Mouse (Mus musculus) E14TG2a.4 (cell line): ENCODE results near the gene Zfhx3.
A peak's percentile ranks its signal among the peaks of the same experiment; 100 is the strongest.

Experiments used
- H3K27me3 ChIP-seq: 2 replicates; pipeline ENCODE4 v1.6.1; 2014; ENCODE audit warnings: low read length, control low read depth; ENCODE audit not compliant: insufficient read depth
- H3K36me3 ChIP-seq: 2 replicates; pipeline ENCODE4 v1.6.1; 2014; ENCODE audit warnings: low read length, control low read depth; ENCODE audit not compliant: insufficient read depth
- H3K4me1 ChIP-seq: replicated peaks from 2 replicates; pipeline ENCODE4 v1.6.1; 2014; ENCODE audit warnings: low read depth, low read length, control low read depth
- H3K4me3 ChIP-seq: replicated peaks from 2 replicates; pipeline ENCODE4 v1.5.1; 2014; ENCODE audit warnings: mild to moderate bottlenecking, low read length
- H3K9me3 ChIP-seq: 2 replicates; pipeline ENCODE4 v1.6.1; 2014; ENCODE audit warnings: low read length, control low read depth
- CTCF ChIP-seq: conservative IDR thresholded peaks from 2 replicates; pipeline ENCODE4 v1.5.1; 2014; ENCODE audit warnings: low read length
- NANOG ChIP-seq: IDR thresholded peaks from 2 replicates; pipeline ENCODE4 v1.6.1; 2014; ENCODE audit warnings: borderline replicate concordance, low read length, mixed read lengths
- POU5F1 ChIP-seq: IDR thresholded peaks from 2 replicates; pipeline ENCODE4 v1.6.1; 2014; ENCODE audit warnings: low read length, borderline replicate concordance

The Zfhx3 gene

GRCm38 (mm10) chr8:107980618-107981017, 38.2 kb downstream of the Zfhx3 start:
- no peaks in the 10 kb centered on the region for H3K9me3 ChIP-seq
- 0 out of 2 replicates have a peak, but pooled peaks cover 3% of the 10 kb centered on the region for H3K4me1 ChIP-seq
- no peak overlapping the region for H3K4me3 ChIP-seq
- TF ChIP-seq NANOG (no peak), CTCF (no peak), POU5F1 (no peak)
- peaks cover 5% of the 10 kb centered on the region; the same call in 1 of the 2 replicates for H3K27me3 ChIP-seq
- H3K36me3 ChIP-seq, result no peaks in the 10 kb centered on the region

GRCm38 (mm10) chr8:107986629-107987028, 44.2 kb downstream of the Zfhx3 start:
- H3K27me3 ChIP-seq, result no peaks in the 10 kb centered on the region
- TF ChIP-seq NANOG, result no peak
- TF ChIP-seq POU5F1, result no peak
- TF ChIP-seq CTCF, result no peak
- H3K9me3 ChIP-seq, result no peaks in the 10 kb centered on the region
- no peak overlapping the region for H3K4me3 ChIP-seq
- no peaks in the 10 kb centered on the region for H3K36me3 ChIP-seq
- no peaks in the 10 kb centered on the region for H3K4me1 ChIP-seq

- no peaks in the 10 kb centered on the region for H3K27me3 ChIP-seq
- TF ChIP-seq CTCF (no peak), POU5F1 (no peak), NANOG (no peak)
- H3K9me3 ChIP-seq, result no peaks in the 10 kb centered on the region
Measured at GRCm38 (mm10) chr8:107998874-107999273, 56.4 kb downstream of the Zfhx3 start.

GRCm38 (mm10) chr8:108011516-108011915, 69.1 kb downstream of the Zfhx3 start:
- Histone ChIP-seq H3K36me3 (no peaks in the 10 kb centered on the region), H3K4me3 (no peak overlapping the region), H3K4me1 (no peaks in the 10 kb centered on the region), H3K27me3 (no peaks in the 10 kb centered on the region), H3K9me3 (no peaks in the 10 kb centered on the region)
- TF ChIP-seq CTCF (no peak), NANOG (no peak), POU5F1 (no peak)

More at GRCm38 (mm10) chr8:107998874-107999273, 56.4 kb downstream of the Zfhx3 start:
- Histone ChIP-seq H3K36me3 (no peaks in the 10 kb centered on the region), H3K4me1 (no peaks in the 10 kb centered on the region), H3K4me3 (no peak overlapping the region)

GRCm38 (mm10) chr8:108017727-108018126, 75.3 kb downstream of the Zfhx3 start:
- Histone ChIP-seq H3K9me3 (no peaks in the 10 kb centered on the region), H3K4me1 (no peaks in the 10 kb centered on the region), H3K4me3 (no peak overlapping the region), H3K36me3 (no peaks in the 10 kb centered on the region), H3K27me3 (no peaks in the 10 kb centered on the region)
- TF ChIP-seq NANOG (no peak), CTCF (no peak), POU5F1 (no peak)

GRCm38 (mm10) chr8:108019651-108020050, 77.2 kb downstream of the Zfhx3 start:
- no peak for TF ChIP-seq NANOG
- TF ChIP-seq CTCF, result no peak
- TF ChIP-seq POU5F1, result no peak
- no peak overlapping the region for H3K4me3 ChIP-seq
- no peaks in the 10 kb centered on the region for H3K36me3 ChIP-seq
- H3K4me1 ChIP-seq, result no peaks in the 10 kb centered on the region
- H3K9me3 ChIP-seq, result no peaks in the 10 kb centered on the region
- no peaks in the 10 kb centered on the region for H3K27me3 ChIP-seq

- Histone ChIP-seq H3K36me3 (no peaks in the 10 kb centered on the region), H3K9me3 (no peaks in the 10 kb centered on the region), H3K27me3 (peaks cover 6% of the 10 kb centered on the region; the same call in 1 of the 2 replicates), H3K4me1 (no peaks in the 10 kb centered on the region), H3K4me3 (no peak overlapping the region)
- no peak for TF ChIP-seq NANOG
- no peak for TF ChIP-seq CTCF
- no peak for TF ChIP-seq POU5F1
Measured at GRCm38 (mm10) chr8:108022404-108022803, 80.0 kb downstream of the Zfhx3 start.

- H3K36me3 ChIP-seq, result no peaks in the 10 kb centered on the region
- H3K9me3 ChIP-seq, result no peaks in the 10 kb centered on the region
- 0 out of 2 replicates have a peak, but pooled peaks cover 8% of the 10 kb centered on the region for H3K4me1 ChIP-seq
- peaks cover 6% of the 10 kb centered on the region; the same call in 1 of the 2 replicates for H3K27me3 ChIP-seq
- H3K4me3 ChIP-seq, result no peak overlapping the region
- TF ChIP-seq CTCF, result no peak
- TF ChIP-seq NANOG, result no peak
- no peak for TF ChIP-seq POU5F1
Measured at GRCm38 (mm10) chr8:108024331-108024730, 81.9 kb downstream of the Zfhx3 start.

- no peaks in the 10 kb centered on the region for H3K9me3 ChIP-seq
- TF ChIP-seq CTCF (peak; percentile 90), POU5F1 (no peak), NANOG (no peak)
- H3K27me3 ChIP-seq, result peaks cover 6% of the 10 kb centered on the region; the same call in 1 of the 2 replicates
- H3K4me1 ChIP-seq, result 0 out of 2 replicates have a peak, but pooled peaks cover 8% of the 10 kb centered on the region
- H3K36me3 ChIP-seq, result no peaks in the 10 kb centered on the region
- H3K4me3 ChIP-seq, result no peak overlapping the region
Measured at GRCm38 (mm10) chr8:108025249-108025648, 82.8 kb downstream of the Zfhx3 start.
